Mouse (Mus musculus): Measurements from ENCODE around the gene Ntn1. TPM values are rescaled to one million over a fixed set of nuclear protein-coding genes. Genes with fewer than 3 reads are reported as not detected.

Gene Ntn1
- polyA plus RNA-seq, 1 experiment from 2014 or later: 7.0 TPM

DNA sequence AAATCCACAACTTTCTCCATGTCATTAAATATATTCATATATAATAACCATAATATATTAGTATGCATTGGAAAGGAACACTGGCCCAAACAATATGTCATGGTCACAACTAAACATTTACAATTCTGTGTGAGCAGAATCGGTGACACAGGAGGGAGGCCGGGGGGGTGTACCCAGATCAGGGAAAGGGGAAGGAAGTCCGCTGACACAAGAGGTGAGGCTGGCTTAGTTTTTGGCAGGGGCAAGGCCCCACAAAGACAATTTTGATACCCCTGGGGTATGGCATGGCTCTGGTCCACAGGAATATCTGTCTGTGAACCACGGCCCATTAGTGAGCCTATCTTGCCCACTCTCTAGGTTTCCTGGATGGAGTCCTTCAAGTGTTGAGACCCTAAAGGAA, 191.1 kb downstream of the Ntn1 start:
- no peak for DNase-seq (ENCODE audit: low spot score)
- Histone ChIP-seq H3K27me3 (ENCODE audit: insufficient read depth, poor library complexity, severe bottlenecking) (0 out of 2 replicates have a peak, but pooled peaks cover 5% of the 10 kb centered on the region), H3K36me3 (0 out of 2 replicates have a peak, but pooled peaks cover 5% of the 10 kb centered on the region), H3K27ac (no peak overlapping the region), H3K4me3 (no peak overlapping the region), H3K4me1 (peaks cover 40% of the 10 kb centered on the region), H3K9me3 (no peaks in the 10 kb centered on the region)
- WGBS: 87% methylated on average over 4 of the region's 4 CpGs

DNA sequence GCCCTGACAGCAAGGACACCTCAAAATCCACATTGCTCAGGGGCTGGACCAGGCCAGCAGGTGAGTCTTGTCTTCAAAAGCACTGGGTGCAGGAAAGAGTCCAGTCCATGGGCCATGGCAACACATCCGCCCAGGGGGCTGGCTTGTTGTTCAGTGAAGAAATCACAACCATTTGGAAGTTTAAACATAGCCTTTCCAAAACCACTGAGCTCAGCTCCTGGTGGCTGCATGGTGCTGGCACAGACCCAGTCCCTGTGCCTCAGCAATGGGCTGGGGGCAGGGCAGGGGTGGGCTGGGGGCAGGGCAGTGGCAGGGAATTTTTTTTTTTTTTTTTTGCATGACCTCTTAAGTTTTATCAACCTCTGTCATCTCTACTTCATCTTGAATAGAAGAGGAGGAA, 192.0 kb downstream of the Ntn1 start:
- peaks cover 39% of the 10 kb centered on the region for H3K4me1 ChIP-seq

DNA sequence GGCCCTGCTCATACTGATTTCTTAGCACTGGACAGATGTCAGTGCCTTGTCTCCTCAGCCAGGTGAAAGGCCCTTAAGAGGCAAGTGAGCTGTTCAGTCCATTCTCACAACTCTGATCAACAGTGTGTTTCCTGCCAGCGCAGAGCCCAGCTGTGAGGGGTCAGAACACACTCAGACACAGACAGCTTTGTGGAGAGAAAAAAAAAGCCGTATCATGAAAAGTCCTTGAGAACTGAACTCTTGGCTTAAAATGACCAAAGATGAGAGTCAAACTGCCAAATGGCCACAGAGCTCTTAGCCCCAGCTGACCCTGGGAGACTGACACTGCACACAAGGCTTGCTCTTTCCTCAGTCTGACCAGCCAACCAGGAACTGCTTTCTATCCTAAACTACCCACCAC, 192.6 kb downstream of the Ntn1 start:
- WGBS: 79% methylated on average over 2 of the region's 2 CpGs
- DNase-seq (ENCODE audit: low spot score): no peak

More for the DNA sequence above, 192.0 kb downstream of the Ntn1 start:
- DNase-seq (ENCODE audit: low spot score): no peak
- 0 out of 2 replicates have a peak, but pooled peaks cover 5% of the 10 kb centered on the region for H3K36me3 ChIP-seq
- 96% methylated on average over 1 of the region's 1 CpGs for WGBS
- H3K27ac ChIP-seq: no peak overlapping the region
- 0 out of 2 replicates have a peak, but pooled peaks cover 5% of the 10 kb centered on the region for H3K27me3 ChIP-seq (ENCODE audit: insufficient read depth, poor library complexity, severe bottlenecking)
- H3K4me3 ChIP-seq: no peak overlapping the region
- no peaks in the 10 kb centered on the region for H3K9me3 ChIP-seq

DNA sequence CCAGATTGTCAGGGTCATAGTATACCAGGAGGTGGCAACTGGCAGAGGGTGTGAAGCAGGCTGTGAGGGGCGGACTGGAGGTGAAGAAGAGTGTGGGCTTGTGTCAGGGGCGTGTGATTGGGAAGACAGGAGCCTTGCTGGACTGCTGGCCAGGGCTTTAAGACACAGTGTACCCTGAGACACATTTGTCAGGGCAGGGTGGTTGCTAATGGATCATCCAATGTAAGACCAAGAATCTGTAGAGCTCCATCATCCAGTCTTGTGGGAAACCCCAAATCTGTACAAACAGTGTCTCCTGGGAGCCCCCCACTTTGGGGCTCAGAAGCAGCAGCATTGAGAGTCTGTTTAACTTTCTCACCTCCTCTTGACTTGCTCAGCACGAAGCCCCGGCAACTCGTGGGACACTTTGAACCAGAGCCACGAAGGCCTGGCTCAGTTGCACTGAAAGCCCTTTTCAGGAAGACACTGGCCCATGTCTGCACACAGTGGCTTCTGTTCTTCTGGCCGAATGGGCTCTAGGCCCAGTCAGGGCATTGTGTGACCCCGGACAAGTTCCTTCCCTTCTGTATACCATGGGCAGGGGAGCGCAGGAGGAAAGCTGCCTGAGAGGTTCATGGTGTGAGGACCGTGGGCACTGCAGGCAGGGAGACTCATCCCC, 194.9 kb downstream of the Ntn1 start:
- no peak overlapping the region for H3K4me3 ChIP-seq
- H3K4me1 ChIP-seq: peaks cover 32% of the 10 kb centered on the region
- peaks cover 5% of the 10 kb centered on the region; the same call in 1 of the 2 replicates for H3K27me3 ChIP-seq (ENCODE audit: insufficient read depth, poor library complexity, severe bottlenecking)
- 0 out of 2 replicates have a peak overlapping the region, but pooled peaks have one; percentile 37 for H3K27ac ChIP-seq
- H3K9me3 ChIP-seq: no peaks in the 10 kb centered on the region
- no peak for DNase-seq (ENCODE audit: low spot score)
- H3K36me3 ChIP-seq: 0 out of 2 replicates have a peak, but pooled peaks cover 5% of the 10 kb centered on the region
- WGBS: 86% methylated on average over 10 of the region's 10 CpGs

More for the DNA sequence above, 192.6 kb downstream of the Ntn1 start:
- Histone ChIP-seq H3K27me3 (ENCODE audit: insufficient read depth, poor library complexity, severe bottlenecking) (0 out of 2 replicates have a peak, but pooled peaks cover 5% of the 10 kb centered on the region), H3K9me3 (no peaks in the 10 kb centered on the region), H3K4me3 (no peak overlapping the region), H3K27ac (no peak overlapping the region), H3K4me1 (peaks cover 37% of the 10 kb centered on the region), H3K36me3 (0 out of 2 replicates have a peak, but pooled peaks cover 5% of the 10 kb centered on the region)

DNA sequence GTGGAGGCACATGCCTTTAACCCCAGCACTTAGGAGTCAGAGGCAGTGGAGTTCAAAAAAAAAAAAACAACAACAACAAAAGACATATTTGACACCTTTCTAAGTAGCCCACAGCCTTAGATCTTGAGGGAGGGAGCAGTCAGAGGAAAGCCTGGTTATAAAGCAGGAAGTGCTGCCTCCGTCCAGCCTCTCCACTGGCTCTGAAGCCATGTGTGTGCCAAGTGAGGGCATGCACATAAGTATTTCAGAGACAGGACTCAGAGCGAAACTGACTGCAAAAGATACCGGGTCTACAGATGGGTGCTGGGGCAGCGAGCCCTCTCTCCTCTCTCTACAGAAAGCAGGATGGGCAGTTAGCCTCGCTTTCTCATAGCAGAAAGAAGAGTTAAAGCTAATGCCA, 196.2 kb downstream of the Ntn1 start:
- Histone ChIP-seq H3K9me3 (no peaks in the 10 kb centered on the region), H3K27me3 (ENCODE audit: insufficient read depth, poor library complexity, severe bottlenecking) (peaks cover 5% of the 10 kb centered on the region; the same call in 1 of the 2 replicates), H3K4me3 (no peak overlapping the region), H3K4me1 (peaks cover 38% of the 10 kb centered on the region), H3K36me3 (0 out of 2 replicates have a peak, but pooled peaks cover 5% of the 10 kb centered on the region), H3K27ac (0 out of 2 replicates have a peak overlapping the region, but pooled peaks have one; percentile 37)
- DNase-seq (ENCODE audit: low spot score): no peak
- WGBS: 81% methylated on average over 5 of the region's 5 CpGs

DNA sequence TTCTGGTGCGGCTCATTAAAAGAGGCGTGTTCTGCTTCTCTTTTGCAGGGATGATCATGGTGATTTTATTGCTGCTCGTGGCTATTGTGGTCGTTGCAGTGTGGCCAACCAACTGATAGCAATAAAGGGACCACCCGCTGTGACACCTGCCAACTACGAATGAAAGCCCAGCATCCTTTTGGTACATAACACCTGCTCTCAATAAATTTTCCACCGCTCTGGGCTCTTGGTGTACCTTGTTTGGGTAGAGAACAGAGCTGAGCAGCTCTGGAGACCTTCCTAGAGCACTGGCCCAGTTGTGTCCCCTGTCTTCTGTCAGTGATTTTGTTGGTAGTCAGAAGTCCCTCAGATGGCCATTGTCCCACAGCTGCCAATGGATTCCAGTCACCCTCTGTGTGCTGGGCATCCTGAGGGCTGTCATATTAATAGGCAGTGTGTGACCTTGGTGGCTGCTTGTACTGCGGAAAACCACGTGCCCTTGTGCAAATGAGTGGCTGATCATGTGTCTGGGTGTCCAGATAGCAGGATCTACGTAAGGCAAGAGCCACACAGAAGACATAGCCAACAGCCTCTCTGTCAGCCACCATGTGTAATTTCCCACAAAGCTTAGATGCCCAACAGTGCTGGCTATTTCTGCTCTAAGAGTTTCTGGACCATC, 196.8 kb downstream of the Ntn1 start:
- no peak for DNase-seq (ENCODE audit: low spot score)
- 81% methylated on average over 10 of the region's 10 CpGs for WGBS
- Histone ChIP-seq H3K27me3 (ENCODE audit: insufficient read depth, poor library complexity, severe bottlenecking) (peaks cover 5% of the 10 kb centered on the region; the same call in 1 of the 2 replicates), H3K4me3 (no peak overlapping the region), H3K9me3 (no peaks in the 10 kb centered on the region), H3K4me1 (peaks cover 38% of the 10 kb centered on the region), H3K27ac (peak overlapping the region; percentile 33; the same call in 1 of the 2 replicates), H3K36me3 (0 out of 2 replicates have a peak, but pooled peaks cover 5% of the 10 kb centered on the region)

DNA sequence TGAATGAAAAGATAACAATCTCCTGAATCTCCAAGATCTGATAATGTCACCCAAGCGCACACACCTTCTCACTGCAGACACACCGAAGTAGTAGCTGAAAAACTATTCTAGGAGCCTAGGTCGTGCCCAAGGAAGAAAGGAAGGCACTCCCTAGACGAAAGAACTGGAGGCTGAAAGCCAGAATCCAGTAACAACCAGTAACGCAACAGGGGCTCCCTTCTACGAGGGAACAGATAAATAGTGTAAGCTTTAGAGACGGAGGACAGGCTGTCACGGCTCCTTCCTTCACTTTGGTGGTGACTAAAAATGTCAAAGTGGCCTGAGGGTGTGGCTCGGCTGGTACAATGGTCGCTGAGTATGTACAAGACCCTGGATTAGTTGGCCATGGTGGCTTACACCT, 198.1 kb downstream of the Ntn1 start:
- Histone ChIP-seq H3K36me3 (0 out of 2 replicates have a peak, but pooled peaks cover 5% of the 10 kb centered on the region), H3K4me1 (peaks cover 38% of the 10 kb centered on the region), H3K9me3 (no peaks in the 10 kb centered on the region), H3K27me3 (ENCODE audit: insufficient read depth, poor library complexity, severe bottlenecking) (peaks cover 5% of the 10 kb centered on the region; the same call in 1 of the 2 replicates), H3K27ac (no peak overlapping the region), H3K4me3 (no peak overlapping the region)
- no peak for DNase-seq (ENCODE audit: low spot score)
- WGBS: 49% methylated on average over 10 of the region's 10 CpGs

DNA sequence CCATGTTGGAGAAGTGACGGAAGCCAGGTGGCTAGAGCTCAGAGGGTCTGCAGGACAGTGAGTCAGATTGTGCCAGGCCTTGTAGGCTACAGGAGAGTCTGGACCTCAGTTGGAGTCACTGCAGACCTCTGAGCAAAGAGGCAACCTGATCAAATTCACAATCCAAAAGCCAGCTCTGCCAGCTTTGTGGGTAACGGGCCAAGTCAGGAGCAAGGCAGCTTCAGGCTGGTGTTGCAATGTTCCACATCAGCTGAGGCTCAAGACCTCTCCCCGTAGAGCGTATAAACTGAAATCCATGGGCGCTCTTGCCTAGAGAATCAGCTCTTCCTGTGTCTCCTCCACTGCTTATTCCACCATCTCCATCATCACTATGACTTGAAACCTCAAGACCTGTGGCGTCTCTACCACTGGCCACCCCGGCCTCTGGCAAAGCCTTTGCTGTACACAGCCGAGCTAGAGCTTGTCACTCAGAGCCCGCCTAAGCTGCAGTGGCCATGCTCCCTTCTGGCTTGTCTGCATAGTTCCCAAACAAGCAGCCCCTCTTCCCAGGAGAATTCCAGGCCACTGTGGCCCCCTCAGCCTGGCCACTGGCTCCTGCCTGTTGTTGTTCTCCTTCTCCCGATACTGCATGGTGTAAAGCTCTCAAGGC, 198.7 kb downstream of the Ntn1 start:
- Histone ChIP-seq H3K27me3 (ENCODE audit: insufficient read depth, poor library complexity, severe bottlenecking) (peaks cover 5% of the 10 kb centered on the region; the same call in 1 of the 2 replicates), H3K36me3 (0 out of 2 replicates have a peak, but pooled peaks cover 5% of the 10 kb centered on the region), H3K9me3 (no peaks in the 10 kb centered on the region), H3K4me3 (no peak overlapping the region), H3K27ac (no peak overlapping the region; the same call in 1 of the 2 replicates), H3K4me1 (peaks cover 42% of the 10 kb centered on the region)
- no peak for DNase-seq (ENCODE audit: low spot score)
- WGBS: 78% methylated on average over 10 of the region's 10 CpGs

DNA sequence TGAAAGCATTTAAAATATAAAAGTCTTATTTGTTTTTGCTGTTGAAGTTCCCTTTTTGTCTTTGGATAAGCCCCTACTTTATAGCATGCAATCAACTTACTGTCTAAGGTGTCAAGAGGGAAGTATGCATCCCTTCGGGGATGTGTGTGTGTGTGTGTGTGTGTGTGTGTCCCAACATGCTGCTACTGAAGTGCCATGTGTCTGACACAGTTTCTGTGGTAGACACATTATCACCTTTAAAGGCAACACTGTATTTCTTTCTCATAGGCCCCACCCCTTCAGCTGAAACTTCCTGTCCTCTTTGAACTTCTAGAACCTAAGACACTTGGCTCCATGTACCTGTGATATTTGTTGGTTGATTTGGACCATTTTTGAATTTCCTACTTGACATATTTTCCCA, 199.6 kb downstream of the Ntn1 start:
- Histone ChIP-seq H3K4me3 (no peak overlapping the region), H3K36me3 (0 out of 2 replicates have a peak, but pooled peaks cover 4% of the 10 kb centered on the region), H3K9me3 (no peaks in the 10 kb centered on the region), H3K27me3 (ENCODE audit: insufficient read depth, poor library complexity, severe bottlenecking) (peaks cover 4% of the 10 kb centered on the region; the same call in 1 of the 2 replicates), H3K27ac (no peak overlapping the region), H3K4me1 (peaks cover 48% of the 10 kb centered on the region)
- 88% methylated on average over 1 of the region's 1 CpGs for WGBS
- DNase-seq (ENCODE audit: low spot score): no peak

DNA sequence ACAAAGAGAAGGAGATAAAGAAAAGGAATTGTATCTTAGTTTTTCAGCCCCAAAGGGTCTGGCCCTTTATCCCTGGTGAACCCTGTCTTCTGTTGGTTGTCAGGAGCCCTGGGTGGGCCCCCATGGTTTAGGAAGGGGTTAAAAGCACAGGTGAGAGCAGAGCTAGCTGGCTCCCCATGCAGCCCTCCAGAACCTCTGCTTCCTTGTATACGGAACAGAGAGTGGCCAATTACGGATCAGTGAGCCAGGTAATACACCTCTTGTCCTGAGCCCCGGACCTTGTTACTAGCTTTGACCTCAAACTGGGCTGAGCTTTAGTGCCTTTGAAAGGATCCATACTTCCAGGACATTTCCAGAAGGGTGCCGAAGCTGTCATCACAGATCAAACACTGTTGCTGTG, 200.1 kb downstream of the Ntn1 start:
- Histone ChIP-seq H3K36me3 (no peaks in the 10 kb centered on the region), H3K4me1 (peaks cover 54% of the 10 kb centered on the region), H3K9me3 (no peaks in the 10 kb centered on the region), H3K27ac (no peak overlapping the region), H3K4me3 (no peak overlapping the region), H3K27me3 (ENCODE audit: insufficient read depth, poor library complexity, severe bottlenecking) (no peaks in the 10 kb centered on the region; the same call in 1 of the 2 replicates)
- WGBS: 83% methylated on average over 4 of the region's 4 CpGs
- no peak for DNase-seq (ENCODE audit: low spot score)

DNA sequence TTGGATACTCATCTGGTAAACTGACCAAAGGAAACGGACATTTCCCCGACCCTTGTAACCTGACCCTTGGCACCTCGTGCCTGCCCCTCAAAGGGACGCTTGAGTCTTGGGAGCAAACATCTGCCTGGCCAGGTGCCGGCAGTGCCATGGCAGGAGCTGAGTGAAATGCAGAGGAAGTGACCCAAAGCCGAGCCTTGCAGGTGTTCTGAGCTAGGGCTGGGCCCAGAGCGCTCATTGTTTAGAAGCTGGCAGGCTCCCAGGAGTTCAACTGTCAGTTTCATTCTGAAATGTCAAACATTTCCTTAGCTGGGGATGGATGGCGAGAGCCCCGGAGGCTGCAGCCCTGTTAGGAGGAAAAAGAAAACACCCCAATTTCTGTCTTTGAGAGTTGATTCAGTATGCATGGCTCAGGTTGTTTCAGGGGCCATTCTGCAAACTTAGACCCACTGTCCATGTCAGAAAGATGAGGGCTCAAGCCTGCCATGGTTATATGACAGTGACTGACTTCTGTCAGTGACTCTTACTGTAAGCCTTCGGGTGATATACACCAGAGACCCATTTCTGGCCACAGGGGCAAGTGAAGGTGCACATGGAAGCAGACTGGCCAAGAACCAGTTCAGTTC, 200.7 kb downstream of the Ntn1 start:
- WGBS: 41% methylated on average over 10 of the region's 10 CpGs
- Histone ChIP-seq H3K4me1 (peaks cover 54% of the 10 kb centered on the region), H3K27ac (no peak overlapping the region), H3K9me3 (no peaks in the 10 kb centered on the region), H3K27me3 (ENCODE audit: insufficient read depth, poor library complexity, severe bottlenecking) (no peaks in the 10 kb centered on the region; the same call in 1 of the 2 replicates), H3K4me3 (no peak overlapping the region), H3K36me3 (no peaks in the 10 kb centered on the region)
- no peak for DNase-seq (ENCODE audit: low spot score)

DNA sequence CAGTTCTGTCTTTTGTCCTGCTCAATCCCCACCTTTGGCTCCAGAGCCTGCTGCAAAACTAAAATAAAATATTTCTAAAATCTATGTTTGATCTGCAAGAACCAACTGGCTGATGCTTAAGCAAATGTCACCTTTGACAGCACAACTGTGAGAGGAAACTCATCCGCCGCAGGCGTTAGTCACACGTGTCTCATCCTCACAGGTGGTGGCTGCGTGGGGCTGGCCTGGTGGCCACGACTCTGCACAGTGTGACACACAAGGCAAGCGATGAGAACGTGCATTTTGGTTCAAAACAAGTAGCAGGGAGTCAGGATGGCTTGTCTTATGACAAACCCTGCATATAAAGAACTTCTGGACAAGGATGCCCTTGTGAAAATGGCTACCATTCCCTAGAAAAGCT, 201.5 kb downstream of the Ntn1 start:
- Histone ChIP-seq H3K4me1 (peaks cover 55% of the 10 kb centered on the region), H3K27me3 (ENCODE audit: insufficient read depth, poor library complexity, severe bottlenecking) (no peaks in the 10 kb centered on the region; the same call in 1 of the 2 replicates), H3K9me3 (no peaks in the 10 kb centered on the region), H3K36me3 (no peaks in the 10 kb centered on the region), H3K4me3 (no peak overlapping the region), H3K27ac (no peak overlapping the region)
- WGBS: 69% methylated on average over 8 of the region's 8 CpGs
- no peak for DNase-seq (ENCODE audit: low spot score)
